Mouse (Mus musculus) spleen, postnatal 36 days (tissue): ENCODE data around the gene Acadm.
A peak's percentile ranks its signal among the peaks of the same experiment; 100 is the strongest.

Source experiments
- DNase-seq, 2 experiments: peaks; one replicate each; pipeline ENCODE4 v3.0.0; 2022; ENCODE audit warnings: low spot score in 2 of 2, mixed read lengths in 1 of 2

Acadm gene

DNA sequence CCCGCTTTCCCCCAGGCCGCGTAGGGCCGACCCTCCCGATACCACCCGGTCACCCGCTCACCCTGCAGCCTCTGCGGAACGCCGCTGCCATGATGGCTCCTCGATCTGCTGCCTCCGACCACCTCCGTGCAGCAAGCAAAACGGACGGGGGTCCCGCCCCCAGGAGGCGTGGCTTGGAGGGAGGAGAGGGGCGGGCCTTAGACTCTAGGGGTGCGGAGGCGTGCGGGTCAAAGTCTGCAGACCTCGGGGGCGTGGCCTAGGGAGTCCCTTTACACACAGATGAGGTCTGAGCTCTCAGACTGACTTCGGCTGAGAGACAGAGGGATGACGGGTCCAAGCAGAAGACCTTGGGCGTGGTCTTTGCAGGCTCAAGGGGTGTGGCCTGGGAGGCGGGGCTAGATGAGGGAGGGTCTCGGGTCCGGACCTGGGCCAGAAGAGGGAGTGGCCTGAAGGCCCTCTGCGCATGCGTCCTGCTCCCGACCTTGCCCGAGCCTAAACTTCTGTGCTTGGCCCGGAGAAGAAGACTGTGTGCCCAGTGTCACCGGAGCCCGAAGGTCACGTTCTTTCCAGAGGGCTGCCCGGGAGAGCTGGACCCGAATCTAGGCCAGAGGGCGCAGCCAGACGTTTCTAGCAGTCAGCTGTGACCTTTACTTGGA, at the start of gene Acadm:
Gene Acadm (minus strand): TSS at position 298 of the 656 bp plus-strand sequence.
- peak; percentile 99 for DNase-seq

DNA sequence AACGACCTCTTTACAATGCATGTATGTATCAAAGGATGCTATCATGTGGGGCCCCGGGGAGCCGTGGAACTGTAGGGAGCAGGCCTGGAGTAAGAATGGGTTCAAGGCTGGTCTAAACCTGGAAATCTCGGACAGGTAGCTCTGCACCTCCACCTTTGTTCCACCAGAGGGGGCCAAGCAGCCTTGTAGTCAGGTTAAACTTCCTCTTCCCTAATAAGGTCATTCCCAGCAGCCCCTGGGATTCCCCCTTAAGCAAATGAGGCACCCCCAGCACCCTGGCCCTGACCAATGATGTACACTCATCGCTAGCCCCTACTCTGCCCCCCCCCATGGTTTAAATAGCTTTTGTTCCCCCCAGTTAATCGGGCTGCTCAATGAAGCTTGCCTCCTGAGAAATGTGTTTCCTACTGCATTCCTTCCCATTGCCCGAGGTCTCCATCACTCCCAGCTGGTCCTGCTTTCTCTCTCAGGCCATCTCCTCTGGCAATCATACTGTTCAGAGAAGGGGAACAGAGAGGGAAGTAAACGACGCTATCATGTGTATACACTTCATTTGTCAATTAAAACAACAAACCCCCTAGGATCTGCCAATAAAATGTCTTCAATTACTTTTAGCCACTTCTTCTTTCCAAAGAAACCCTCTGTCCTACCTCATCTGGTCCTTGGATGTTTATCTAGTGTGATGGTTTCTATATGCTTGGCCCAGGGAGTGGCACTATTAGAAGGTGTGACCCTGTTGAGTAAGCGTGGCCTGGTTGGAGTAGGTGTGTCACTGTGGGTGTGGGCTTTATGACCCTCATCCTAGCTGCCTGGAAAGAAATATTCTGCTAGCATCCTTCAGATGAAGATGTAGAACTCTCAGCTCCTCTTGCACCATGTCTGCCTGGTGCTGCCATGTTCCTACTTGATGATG, 40.3 kb upstream of the Acadm start:
- peak; percentile 9 to 15 for DNase-seq

DNA sequence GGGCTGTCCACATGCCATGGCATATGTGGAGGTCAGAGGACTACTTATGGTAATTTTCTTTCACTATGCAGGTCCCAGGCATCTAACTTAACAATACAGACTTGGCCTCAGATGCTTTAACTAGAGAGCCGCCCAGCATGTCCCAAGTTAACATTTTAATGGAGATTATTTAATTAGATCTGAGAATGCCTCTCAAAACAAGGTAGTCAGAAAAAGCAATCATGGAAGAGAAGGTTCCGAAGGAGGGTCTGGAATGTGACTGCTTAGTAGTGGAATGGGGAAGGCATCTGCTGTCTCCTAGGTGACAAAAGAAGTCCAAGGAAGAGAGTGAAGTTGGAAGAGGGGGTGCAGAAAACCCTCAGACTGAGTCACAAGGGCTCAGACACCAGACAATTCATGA, 36.2 kb upstream of the Acadm start:
- DNase-seq = no peak

DNA sequence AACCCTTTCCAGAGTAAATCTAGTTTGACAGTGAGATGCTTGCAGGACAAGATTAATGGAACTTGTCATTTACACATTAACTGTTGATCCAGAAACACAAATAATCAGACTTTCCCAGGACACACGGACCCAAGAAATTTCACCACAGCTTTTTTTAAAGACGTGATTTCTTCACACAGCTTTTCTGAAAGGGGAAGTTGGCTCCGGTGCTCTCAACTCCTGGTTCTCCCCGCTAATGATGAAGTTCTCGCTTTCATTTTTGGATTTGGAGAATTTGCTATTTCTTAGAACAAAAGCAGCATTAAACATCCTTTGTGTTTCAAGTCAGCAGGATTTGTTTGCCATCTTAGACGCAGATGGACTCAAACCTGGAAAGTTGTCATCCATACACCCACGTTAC, 31.4 kb upstream of the Acadm start:
- DNase-seq = no peak

DNA sequence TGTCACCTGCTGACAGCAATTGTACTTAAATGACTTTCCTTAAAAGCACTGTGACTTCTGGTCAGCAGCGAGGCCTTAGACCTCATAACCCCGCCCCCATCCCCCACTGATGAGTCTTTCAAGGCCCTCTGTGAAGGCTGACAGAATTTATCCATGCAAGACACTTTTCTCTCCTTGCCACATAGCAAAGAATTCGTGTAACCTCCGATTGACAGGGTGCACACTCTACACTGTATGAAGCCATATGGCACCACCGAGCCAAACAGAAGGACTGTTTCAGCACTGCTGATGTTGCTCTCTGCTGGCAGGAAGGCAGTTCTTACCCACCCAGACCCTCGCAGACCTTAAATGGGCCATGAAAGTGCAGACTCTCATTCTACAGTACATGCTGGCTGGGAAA, 30.6 kb upstream of the Acadm start:
- no peak for DNase-seq

DNA sequence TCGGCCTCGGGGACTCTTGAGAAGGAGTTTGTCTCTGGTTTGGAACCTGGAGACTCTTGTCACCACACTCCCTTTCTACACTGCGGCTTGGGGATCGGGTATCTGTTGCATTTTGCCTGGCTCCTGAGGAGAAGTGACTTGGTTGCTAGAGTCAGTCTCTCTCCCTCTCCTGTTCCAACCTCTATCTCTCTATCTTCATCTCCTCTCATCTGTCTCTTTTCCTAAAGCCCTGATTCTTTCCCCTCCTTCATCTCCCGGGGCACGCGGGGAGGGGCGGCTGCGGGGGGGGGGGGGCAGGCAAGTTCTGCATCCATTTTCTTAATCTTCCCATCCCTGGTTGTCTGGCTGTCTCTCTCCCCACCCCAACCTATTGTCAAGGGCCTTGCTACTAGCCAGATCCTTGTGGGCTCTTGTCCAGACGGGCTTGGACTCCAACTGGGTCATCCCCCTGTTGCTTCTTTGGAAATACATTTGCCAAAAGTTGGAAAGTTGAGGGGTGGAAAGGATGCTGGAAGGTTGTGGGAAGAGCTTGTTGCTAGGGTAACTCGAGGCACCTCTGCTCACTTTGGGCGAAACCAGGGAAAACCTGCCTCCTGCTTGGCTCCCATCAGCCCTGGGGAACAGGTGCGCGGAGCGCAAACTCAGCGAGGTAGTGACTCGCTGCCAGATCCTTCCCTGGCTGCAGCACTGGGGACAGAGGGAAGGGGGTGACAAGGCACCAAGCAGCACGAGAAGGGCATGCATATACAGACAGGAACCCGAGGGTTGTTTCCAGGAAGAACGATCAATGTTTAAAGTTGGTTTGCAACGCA, 29.7 kb upstream of the Acadm start:
- no peak for DNase-seq

DNA sequence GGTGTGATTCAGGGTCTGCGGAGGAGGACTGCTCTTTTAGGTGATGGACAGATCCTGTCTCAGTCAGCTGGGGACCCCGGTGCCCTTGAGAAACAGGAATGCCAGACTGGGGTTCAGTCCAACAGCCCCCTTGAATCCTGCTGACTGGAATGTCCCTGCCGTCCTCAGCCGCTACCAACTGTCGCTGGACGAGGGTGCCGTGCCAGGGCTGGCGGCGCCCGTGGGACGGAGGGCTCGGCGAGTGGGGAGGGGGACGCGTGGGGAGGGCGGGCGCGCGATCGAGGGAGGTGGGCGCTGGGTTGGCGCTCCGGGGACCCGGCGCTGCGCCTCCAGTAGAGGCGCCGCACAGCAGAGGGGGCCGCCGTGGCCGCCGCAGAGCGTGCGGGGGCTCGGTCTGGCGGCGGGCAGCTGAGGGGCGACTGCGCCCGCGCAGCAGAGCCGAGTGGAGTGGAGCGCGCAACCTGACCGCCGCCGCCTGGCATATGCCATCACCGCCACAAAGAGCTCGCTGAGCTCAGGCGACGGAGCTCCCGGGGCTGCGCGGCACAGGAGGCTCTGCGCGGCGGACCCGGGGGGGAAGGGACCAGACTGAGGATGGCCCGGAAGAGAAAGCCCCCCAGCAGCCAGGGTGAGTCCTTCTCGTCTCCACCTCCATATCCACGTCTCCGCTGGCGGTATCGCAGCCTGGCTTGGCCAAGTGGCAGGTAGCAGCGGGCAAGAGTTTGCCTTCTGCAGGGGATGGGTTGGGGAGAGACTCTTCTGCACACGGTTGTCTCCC, 28.9 kb upstream of the Acadm start, which contains the start of gene Slc44a5:
Gene Slc44a5 (plus strand): TSS at position 266 of the 778 bp plus-strand sequence.
- no peak for DNase-seq

DNA sequence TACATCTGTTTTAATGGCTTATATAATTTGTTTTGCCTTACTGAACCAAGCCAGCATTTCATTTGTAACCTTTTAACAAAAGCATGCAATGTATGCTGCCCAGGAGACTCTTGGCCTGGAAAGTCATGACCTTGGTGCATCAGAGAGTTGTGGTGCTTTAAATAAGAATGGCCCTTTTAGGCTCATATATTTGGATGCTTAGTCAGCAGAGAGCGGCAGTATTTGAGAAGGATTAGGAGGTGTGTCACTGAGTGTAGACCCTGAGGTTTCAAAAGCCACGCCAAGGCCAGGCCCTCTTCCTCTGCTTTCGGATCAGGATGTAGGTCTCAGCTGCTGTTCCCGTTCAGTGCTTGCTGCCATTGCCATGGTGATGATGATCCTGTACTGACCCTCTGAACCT, 25.0 kb upstream of the Acadm start:
- no peak for DNase-seq

DNA sequence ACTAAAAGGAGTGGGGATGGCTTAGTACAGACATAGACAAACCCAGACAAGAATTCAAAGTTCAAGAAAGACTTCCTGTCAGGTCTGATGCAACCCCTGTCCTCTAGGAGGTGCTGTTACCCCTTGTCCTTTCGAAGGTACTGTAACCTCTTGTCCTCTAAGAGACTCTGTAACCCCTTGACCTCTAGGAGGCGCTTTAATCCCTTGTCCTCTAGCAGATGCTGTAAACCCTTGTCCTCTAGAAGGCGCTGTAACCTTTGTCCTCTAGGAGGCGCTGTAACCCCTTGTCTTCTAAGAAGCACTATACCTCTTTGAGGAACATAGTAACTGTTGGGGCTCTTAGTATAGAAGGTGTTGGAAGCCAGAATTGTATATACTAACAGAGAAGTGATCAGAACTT, 24.1 kb upstream of the Acadm start:
- DNase-seq = peak; percentile 31 to 52

DNA sequence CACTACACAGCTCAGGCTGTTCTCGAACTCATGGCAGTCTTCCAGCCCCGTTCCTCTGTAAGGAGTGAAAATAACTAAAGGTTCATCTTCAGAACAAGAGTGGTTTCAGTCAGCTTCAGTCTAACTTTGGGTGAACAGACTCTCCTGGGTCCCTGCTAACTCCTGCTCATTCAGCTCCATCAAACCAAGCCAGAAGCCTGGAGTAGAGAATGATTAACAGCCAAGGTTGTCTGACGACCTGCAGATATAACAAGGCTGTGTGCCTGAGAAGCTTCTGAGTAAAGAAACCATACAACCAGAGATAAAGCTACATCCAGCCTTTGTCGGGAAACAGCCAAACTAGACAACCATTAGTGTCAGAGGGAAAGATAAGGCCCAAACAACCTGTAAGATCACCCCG, 23.0 kb upstream of the Acadm start:
- no peak for DNase-seq

DNA sequence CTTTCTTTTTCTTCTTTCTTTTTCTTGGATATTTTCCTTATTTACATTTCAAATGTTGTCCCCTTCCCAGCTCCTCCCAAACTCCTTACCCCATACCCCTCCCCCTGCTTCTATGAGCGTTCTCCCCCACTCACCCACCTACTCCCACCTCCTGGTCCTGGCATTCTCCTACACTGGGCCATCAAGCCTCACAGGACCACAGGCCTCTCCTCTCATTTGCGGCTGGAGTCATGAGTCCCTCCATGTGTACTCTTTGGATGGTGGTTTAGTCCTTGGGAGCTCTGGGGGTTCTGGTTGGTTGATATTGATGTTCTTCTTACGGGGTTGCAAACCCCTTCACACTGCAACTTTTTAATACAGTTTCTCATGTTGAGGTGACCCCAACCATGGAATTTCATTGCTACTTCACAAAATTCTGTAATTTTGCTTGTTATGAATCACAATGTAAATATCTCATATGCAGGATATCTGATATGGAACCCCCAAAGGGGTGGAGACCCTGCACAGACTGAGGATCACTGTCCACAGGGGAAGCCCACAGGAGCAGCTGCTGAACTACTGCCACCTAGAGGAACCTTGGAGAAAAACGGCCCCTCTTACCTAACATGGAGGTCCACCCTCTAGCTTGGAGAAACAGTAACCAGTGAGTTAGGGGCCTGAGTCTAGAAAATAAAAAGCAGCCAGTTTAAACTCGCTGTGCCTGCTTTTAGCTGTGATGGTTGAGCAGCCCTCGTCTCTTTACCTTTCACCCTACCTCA, 17.4 kb upstream of the Acadm start:
- no peak for DNase-seq

DNA sequence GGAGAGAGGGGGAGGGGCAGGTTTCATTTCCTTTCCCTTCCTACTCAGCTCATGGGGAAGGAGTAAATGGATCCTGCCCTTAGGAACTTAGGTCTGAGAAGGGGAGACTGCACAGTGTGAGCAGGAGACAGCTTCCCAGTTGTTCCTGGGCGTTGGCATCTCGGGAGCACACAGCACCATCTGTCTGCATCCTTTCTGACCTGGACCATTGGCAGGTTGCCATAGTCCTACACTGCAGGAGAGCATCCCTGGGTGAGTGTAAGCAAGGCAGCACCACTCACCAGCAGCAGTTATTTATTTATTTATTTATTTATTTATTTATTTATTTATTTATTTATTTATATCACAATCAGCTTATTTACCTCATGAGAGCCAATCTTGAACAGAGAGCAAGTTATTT, 16.5 kb upstream of the Acadm start:
- DNase-seq = no peak

DNA sequence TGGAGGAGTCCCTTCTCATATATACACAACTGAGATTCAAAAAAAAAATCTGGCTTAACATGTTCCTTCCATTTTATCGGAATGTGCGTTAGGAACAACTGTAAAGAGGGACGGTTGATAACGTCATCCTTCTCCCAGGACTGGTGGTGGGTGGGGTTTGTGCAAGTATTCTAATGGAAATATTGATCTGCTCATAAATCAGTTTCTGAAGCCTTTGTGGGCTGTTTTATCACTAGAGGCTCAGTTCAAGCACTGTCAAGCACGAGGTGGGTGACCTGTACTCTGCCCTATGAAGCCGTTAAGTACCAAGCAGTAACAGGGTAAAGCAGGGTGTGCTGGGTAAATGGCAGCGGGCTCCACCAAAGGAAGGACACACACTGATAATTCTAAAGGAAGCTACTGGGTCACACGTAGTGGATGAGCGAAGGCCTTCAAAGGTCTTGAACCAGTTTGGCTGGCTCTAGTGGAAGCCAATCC, 15.3 kb upstream of the Acadm start:
- no peak for DNase-seq

DNA sequence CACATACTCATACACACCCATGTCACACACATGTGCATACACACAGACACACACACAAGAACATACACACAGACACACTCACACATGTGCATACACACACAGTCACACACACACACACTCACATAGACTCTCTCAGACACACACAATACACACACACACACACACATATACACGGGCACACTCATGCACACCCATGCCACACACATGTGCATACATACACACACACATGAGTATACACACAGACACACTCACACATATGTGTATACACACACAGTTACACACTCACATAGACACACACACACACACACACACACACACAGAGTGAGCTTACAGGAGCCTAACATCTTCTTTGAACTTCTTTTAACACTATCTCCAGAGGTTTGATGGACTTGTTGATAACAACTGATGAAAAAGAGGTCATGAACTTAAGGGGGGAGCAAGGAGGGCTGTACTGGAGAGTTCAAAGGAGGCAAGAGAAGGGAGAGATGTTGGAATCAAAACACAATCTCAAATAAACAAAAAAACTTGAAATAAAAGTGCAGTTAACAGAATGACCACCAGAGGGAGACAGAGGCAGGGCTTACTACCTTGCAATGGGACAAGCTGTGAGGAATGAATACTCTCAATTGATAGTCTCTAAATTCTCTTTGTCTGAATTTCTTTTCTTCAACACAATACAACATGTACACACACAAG, 14.8 kb upstream of the Acadm start:
- peak in 1 of 2 experiments; percentile 19 for DNase-seq

DNA sequence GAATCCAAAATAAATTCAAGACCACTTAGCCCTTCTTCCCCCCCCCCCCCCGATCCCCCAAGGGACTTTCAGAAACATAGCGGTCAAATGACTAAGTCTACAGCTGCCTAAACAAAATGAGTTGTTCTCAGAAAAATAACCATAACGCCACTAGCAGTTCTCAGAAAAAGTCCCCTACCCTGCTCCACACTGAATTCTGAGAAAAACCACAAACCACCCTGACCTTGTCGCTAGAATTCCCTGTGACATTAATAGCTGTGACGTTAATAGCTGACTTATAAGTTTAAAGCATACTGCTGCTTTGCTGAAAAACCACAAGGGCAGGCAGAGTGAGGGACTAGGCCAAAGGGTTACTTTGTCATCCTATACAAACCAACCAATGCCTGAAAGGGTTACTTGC, 13.5 kb upstream of the Acadm start:
- DNase-seq = no peak

DNA sequence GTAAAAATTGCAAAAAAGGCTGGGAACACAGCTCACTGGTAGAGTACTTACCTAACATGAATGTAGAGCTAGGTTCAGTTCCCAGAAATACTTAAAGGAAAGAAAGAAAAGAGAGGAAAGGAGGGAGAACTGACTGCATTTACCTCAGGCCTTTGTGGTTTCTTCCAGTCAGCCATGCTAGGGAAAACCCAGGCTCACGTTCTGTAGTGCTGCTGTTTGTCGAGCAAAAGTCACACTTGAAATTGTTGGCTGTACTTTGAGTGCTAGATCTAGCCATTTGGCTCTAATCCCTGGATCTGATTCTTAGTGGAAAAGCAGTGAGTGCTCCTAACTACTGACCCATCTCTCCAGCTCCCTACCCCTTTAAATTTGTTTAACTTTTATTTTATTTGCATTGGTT, 3.7 kb upstream of the Acadm start:
- no peak for DNase-seq

DNA sequence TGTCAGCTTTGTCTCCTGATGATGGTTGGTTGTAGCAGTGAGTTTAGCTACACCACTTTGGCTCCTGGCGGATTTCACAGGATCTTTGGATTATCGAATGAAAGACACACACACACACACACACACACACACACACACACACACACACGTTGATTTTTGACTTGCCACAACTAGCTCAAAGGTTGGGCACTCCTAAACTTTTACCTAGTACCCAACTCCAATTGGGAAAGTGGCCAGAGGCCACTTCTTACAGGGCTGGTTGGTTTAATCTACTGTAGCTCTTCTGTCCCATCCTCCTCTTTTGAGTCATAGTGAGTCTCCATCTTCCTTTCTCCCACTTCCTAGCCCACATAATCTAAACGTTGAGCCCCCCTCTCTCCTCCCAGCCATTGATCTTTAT, 2.8 kb upstream of the Acadm start:
- no peak for DNase-seq

DNA sequence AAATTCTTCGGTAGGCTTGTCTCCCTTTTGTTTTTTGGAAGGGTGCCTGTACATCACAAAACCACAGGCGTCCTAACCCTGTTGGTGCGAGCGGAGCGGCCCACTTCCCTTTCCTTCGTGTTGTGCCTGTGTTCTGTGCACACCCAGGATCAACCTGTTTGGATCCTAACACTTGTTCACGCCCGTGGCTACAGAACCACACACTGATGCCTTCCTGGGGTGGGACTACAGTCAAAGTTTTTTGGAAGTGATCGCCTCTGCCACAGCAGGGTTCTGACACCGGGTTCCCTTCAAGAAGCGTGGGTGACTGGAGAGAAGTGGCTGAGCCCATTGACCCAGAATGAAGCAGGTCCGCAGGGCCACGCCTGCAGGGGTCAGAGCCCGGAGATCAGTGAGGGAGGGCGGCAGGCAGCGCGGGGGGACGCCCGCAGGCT, 514 bp downstream of the Acadm start:
- no peak for DNase-seq

DNA sequence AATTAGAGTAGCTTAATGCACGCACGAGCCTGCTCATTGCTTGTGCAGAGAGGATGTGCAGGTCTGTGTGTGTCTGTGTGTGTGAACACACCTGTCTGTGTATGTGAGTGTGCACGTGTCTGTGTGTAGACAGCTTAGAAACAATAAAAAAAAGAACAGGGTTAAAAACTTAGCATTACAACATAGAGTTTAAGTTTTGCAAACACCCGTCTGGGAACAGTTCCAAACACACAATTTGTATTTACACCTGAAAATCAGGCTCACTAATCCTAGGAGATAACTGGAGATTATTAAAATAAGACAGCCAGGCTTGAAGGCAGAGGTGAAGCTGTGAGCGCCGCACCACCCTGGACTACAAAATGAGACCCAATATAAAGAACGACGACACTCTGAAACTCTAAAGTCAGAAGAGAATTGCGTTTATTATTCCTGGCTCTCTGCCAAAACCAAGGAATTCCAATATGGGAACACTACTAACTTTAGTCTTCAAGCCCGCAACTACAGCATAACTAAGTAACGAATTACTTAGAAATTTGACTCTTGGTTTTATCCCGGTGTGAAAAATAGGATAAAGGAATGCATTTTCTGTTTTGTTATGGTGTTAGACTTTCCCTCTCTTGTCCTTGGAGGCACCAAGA, 1.3 kb downstream of the Acadm start:
- no peak for DNase-seq
